Mouse (Mus musculus) adrenal gland, adult (tissue): Measurements from ENCODE around the gene Csf2ra.
"Not testable (repeated sequence)": the region's sequence is repeated elsewhere in the genome, so short reads cannot be mapped to it uniquely, and the experiment has no call there.

ENCODE experiments used
- DNase-seq, 2 experiments: peaks; one replicate each; pipeline ENCODE4 v3.0.0; 2022 to 2023; ENCODE audit warnings: low spot score in 1 of 2; ENCODE audit not compliant: inconsistent age in 2 of 2

Csf2ra gene

GRCm38 (mm10) chr19:61227941-61228701 is at the start of gene Csf2ra:
Csf2ra (minus strand) TSS chr19:61228429.
- DNase-seq = peak; percentile 60 to 66

- DNase-seq = no peak
Observed at GRCm38 (mm10) chr19:61275446-61275845, 47.2 kb upstream of the Csf2ra start.

- DNase-seq = not testable (repeated sequence)
Observed at GRCm38 (mm10) chr19:61269141-61269540, 40.9 kb upstream of the Csf2ra start.

GRCm38 (mm10) chr19:61267141-61267540 is 38.9 kb upstream of the Csf2ra start:
- DNase-seq = no peak

GRCm38 (mm10) chr19:61266651-61267050 is 38.4 kb upstream of the Csf2ra start:
- DNase-seq = peak; percentile 37 to 79

- peak; percentile 58 to 80 for DNase-seq
Observed at GRCm38 (mm10) chr19:61266246-61266615, 38.0 kb upstream of the Csf2ra start.

- peak; percentile 88 to 93 for DNase-seq
Observed at GRCm38 (mm10) chr19:61265349-61266245, 37.4 kb upstream of the Csf2ra start.

GRCm38 (mm10) chr19:61264933-61265332 is 36.7 kb upstream of the Csf2ra start:
- DNase-seq = no peak

GRCm38 (mm10) chr19:61264227-61264626 is 36.0 kb upstream of the Csf2ra start:
- DNase-seq = no peak

GRCm38 (mm10) chr19:61261241-61261640 is 33.0 kb upstream of the Csf2ra start:
- DNase-seq = no peak

GRCm38 (mm10) chr19:61257733-61258132 is 29.5 kb upstream of the Csf2ra start:
- DNase-seq = no peak

- DNase-seq = no peak
Observed at GRCm38 (mm10) chr19:61256166-61256887, 28.1 kb upstream of the Csf2ra start.

- DNase-seq = not testable (repeated sequence)
Observed at GRCm38 (mm10) chr19:61247334-61247733, 19.1 kb upstream of the Csf2ra start.

GRCm38 (mm10) chr19:61244721-61245436 is 16.6 kb upstream of the Csf2ra start:
- DNase-seq = no peak

- no peak for DNase-seq
Observed at GRCm38 (mm10) chr19:61237967-61238366, 9.7 kb upstream of the Csf2ra start.

GRCm38 (mm10) chr19:61234532-61234931 is 6.3 kb upstream of the Csf2ra start:
- no peak for DNase-seq

- DNase-seq = peak; percentile 94 to 97
Observed at GRCm38 (mm10) chr19:61226928-61227854, 1.0 kb downstream of the Csf2ra start.

GRCm38 (mm10) chr19:61226401-61226927 is 1.8 kb downstream of the Csf2ra start:
- DNase-seq = peak; percentile 88 to 93
